Mouse (Mus musculus): ENCODE measurements around the gene Rtn1. TPM values are rescaled to one million over a fixed set of nuclear protein-coding genes. Genes with fewer than 3 reads are reported as not detected.

Gene Rtn1
- polyA plus RNA-seq, 1 experiment from 2014 or later = 3.6 TPM

DNA sequence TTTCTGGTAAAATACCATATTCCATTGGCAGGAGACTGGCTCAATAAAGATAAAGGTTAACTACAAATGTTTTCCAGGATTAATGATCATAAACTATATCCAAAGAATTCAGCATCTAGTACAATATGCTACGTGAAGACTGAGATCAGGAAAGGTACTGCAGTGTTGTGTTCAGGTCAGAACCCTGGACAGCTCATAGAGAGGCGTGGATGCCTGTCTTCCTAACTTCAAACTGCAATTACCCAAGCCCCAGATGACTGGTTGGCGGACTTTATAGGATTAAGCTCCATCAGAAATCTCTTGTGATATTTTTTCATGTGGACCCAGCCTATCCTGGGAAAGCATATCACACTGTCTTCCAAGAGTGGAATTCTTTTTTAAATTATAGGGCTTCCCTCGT lies 13.8 kb upstream of the Rtn1 start:
- no peak overlapping the region for H3K9ac ChIP-seq (ENCODE audit: low read depth, low read length)
- 41% methylated on average over 4 of the region's 4 CpGs for WGBS
- no peak overlapping the region for H3K4me2 ChIP-seq (replicated peaks; ENCODE audit: low read depth, low read length)
- no peak overlapping the region for H3K4me3 ChIP-seq (ENCODE audit: low read length)
- no peak overlapping the region for H3K27ac ChIP-seq (ENCODE audit: low read depth, low read length)
- no peak for ATAC-seq (ENCODE audit: low FRiP score, low TSS enrichment)
- H3K4me1 ChIP-seq (ENCODE audit: control insufficient read depth, insufficient read depth, low read length) = no peaks in the 10 kb centered on the region
- no peaks in the 10 kb centered on the region for H3K9me3 ChIP-seq (ENCODE audit: control insufficient read depth, low read length)
- no peaks in the 10 kb centered on the region for H3K27me3 ChIP-seq (ENCODE audit: control insufficient read depth, insufficient read depth, low read length)
- no peaks in the 10 kb centered on the region for H3K36me3 ChIP-seq (ENCODE audit: control insufficient read depth, insufficient read depth, low read length)

DNA sequence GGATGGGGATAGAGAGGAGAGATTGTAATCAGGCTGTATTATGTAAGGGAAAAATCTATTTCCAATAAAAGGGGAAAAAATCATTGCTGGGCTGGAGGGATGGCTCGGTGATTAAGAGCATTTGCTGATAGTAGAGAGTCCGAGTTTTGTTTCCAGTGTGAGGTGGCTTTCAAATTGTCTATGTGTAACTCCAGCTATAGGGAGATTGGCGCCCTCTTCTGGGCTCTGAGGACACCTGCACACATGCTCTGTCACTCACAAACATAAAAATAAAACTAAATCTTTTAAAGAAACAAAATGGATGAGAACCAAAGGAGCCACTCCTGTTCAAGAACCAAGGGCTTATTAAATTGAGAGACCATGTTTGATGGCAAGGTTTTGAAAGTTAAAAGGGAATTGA lies 8.9 kb upstream of the Rtn1 start:
- ATAC-seq (ENCODE audit: low FRiP score, low TSS enrichment) = no peak
- no peak overlapping the region for H3K4me3 ChIP-seq (ENCODE audit: low read length)
- no peaks in the 10 kb centered on the region for H3K27me3 ChIP-seq (ENCODE audit: control insufficient read depth, insufficient read depth, low read length)
- no peaks in the 10 kb centered on the region for H3K9me3 ChIP-seq (ENCODE audit: control insufficient read depth, low read length)
- no peak overlapping the region for H3K4me2 ChIP-seq (replicated peaks; ENCODE audit: low read depth, low read length)
- 41% methylated on average over 3 of the region's 3 CpGs for WGBS
- no peak overlapping the region for H3K27ac ChIP-seq (ENCODE audit: low read depth, low read length)
- H3K9ac ChIP-seq (ENCODE audit: low read depth, low read length) = no peak overlapping the region
- no peaks in the 10 kb centered on the region for H3K36me3 ChIP-seq (ENCODE audit: control insufficient read depth, insufficient read depth, low read length)
- H3K4me1 ChIP-seq (ENCODE audit: control insufficient read depth, insufficient read depth, low read length) = no peaks in the 10 kb centered on the region

DNA sequence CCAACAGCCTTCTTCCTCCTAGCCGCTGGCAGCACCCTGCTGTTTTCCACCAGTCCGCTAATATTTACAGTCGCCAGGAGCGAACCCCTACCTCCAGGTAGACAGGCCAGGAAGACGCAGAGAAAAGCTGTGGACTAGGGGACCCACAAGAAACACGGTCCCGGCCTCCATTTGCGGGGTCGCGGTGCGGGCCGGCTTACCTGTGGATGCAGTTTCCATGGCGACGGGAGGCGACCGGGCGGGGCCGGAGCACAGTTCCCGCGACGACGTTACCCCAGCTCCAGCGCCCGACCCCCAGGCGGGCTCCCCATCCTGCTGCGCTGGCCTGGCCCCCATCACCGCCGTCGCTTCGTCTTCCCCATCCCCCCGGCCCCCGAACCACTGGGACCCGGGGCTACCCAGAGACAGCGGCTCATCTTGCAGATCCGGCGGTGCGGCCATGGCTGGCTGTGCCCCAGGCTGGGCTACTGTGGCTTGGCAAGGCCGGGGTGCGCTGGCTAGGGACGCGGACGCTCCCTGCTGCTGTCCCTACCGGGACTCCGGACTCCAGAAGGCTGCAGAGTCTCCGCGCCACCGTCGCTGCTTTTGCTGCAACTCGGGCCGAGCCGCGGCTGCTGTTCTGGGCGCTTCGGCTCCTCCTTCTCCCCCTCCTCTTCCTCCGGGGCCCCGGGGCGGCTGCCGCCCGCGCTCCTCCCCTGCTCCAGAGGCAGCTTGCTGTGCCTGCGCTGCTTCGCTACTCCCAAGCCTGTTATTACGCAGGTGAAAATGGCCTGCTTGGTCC lies 553 bp downstream of the Rtn1 start:
- no peaks in the 10 kb centered on the region for H3K9me3 ChIP-seq (ENCODE audit: control insufficient read depth, low read length)
- peak overlapping the region; percentile 54 for H3K4me3 ChIP-seq (ENCODE audit: low read length)
- WGBS = under 1% methylated on average over 61 of the region's 63 CpGs
- H3K36me3 ChIP-seq (ENCODE audit: control insufficient read depth, insufficient read depth, low read length) = no peaks in the 10 kb centered on the region
- peak overlapping the region; percentile 42 for H3K9ac ChIP-seq (ENCODE audit: low read depth, low read length)
- H3K4me1 ChIP-seq (ENCODE audit: control insufficient read depth, insufficient read depth, low read length) = peaks cover 8% of the 10 kb centered on the region; the same call in 1 of the 2 replicates
- H3K27me3 ChIP-seq (ENCODE audit: control insufficient read depth, insufficient read depth, low read length) = peaks cover 24% of the 10 kb centered on the region
- H3K27ac ChIP-seq (ENCODE audit: low read depth, low read length) = no peak overlapping the region
- peak; percentile 91 for ATAC-seq (ENCODE audit: low FRiP score, low TSS enrichment)
- peak overlapping the region; percentile 91 for H3K4me2 ChIP-seq (replicated peaks; ENCODE audit: low read depth, low read length)

DNA sequence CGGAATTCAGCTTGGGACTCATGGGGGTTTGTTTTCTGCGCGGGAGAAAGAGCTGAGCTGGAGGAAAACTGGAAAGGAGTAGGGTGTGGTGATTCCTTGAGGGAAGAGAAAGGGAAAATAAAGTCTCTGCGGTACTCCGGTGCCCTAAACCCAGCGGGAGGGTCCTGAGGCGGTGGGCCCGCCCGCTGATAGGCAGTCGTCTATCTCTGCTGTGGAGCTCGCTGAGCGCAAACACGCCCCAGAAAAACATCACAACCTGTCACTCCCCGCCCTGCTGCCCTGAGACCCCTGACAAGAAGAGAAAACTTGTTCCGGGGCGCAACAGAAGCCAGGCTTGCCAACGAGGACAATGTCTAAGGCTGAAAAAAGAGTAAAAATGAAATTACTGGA lies 1.1 kb downstream of the Rtn1 start:
- ATAC-seq (ENCODE audit: low FRiP score, low TSS enrichment) = no peak
- under 1% methylated on average over 17 of the region's 17 CpGs for WGBS
- peak overlapping the region; percentile 91 for H3K4me2 ChIP-seq (replicated peaks; ENCODE audit: low read depth, low read length)
- no peak overlapping the region for H3K27ac ChIP-seq (ENCODE audit: low read depth, low read length)
- H3K4me3 ChIP-seq (ENCODE audit: low read length) = peak overlapping the region; percentile 54
- H3K4me1 ChIP-seq (ENCODE audit: control insufficient read depth, insufficient read depth, low read length) = peaks cover 8% of the 10 kb centered on the region; the same call in 1 of the 2 replicates
- no peaks in the 10 kb centered on the region for H3K9me3 ChIP-seq (ENCODE audit: control insufficient read depth, low read length)
- no peaks in the 10 kb centered on the region for H3K36me3 ChIP-seq (ENCODE audit: control insufficient read depth, insufficient read depth, low read length)
- H3K9ac ChIP-seq (ENCODE audit: low read depth, low read length) = no peak overlapping the region
- H3K27me3 ChIP-seq (ENCODE audit: control insufficient read depth, insufficient read depth, low read length) = peaks cover 24% of the 10 kb centered on the region

DNA sequence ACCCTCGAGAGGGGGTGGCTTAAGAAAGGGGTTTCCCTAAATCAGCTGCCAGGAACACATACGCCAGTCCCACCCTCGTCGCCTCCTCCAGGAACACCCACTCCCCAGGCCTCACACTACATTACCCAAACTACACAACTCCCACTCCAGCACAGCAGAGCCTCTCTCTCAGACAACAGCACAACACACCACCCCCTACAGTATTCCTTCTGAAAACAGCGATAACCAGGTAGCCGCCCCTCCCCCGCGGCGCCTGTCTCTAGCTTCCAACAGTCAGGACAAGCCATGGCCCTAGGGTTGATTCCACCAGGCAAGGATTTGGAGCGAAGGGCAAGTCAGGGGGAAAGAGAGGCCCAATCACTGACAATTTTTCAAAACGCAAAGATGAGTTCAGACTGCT lies 1.7 kb downstream of the Rtn1 start:
- H3K9ac ChIP-seq (ENCODE audit: low read depth, low read length) = no peak overlapping the region
- 12% methylated on average over 11 of the region's 11 CpGs for WGBS
- H3K9me3 ChIP-seq (ENCODE audit: control insufficient read depth, low read length) = no peaks in the 10 kb centered on the region
- peak overlapping the region; percentile 91 for H3K4me2 ChIP-seq (replicated peaks; ENCODE audit: low read depth, low read length)
- H3K27me3 ChIP-seq (ENCODE audit: control insufficient read depth, insufficient read depth, low read length) = peaks cover 24% of the 10 kb centered on the region
- peaks cover 8% of the 10 kb centered on the region; the same call in 1 of the 2 replicates for H3K4me1 ChIP-seq (ENCODE audit: control insufficient read depth, insufficient read depth, low read length)
- peak overlapping the region; percentile 54 for H3K4me3 ChIP-seq (ENCODE audit: low read length)
- ATAC-seq (ENCODE audit: low FRiP score, low TSS enrichment) = no peak
- no peak overlapping the region for H3K27ac ChIP-seq (ENCODE audit: low read depth, low read length)
- H3K36me3 ChIP-seq (ENCODE audit: control insufficient read depth, insufficient read depth, low read length) = no peaks in the 10 kb centered on the region

DNA sequence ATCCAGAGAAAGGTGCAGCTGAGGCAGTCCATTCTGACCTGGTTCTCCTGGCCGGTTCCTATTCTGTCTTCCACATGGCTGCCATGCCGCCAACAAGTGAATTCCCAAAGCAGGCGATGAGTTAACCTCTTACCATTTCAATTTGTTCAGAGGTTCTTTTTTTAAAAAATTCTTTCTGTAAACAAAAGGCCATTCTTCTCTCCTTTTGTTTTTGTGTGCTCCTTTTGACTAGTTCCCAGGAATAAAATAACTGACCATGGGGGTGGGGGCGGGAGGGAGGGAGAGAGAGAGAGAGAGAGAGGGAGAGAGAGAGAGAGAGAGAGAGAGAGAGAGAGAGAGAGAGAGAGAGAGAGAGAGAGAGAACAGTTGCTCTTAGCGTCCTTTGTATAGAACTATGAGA lies 3.8 kb downstream of the Rtn1 start:
- 73% methylated on average over 5 of the region's 5 CpGs for WGBS
- ATAC-seq (ENCODE audit: low FRiP score, low TSS enrichment) = no peak
- Histone ChIP-seq H3K27ac (ENCODE audit: low read depth, low read length) (no peak overlapping the region), H3K27me3 (ENCODE audit: control insufficient read depth, insufficient read depth, low read length) (peaks cover 24% of the 10 kb centered on the region), H3K4me1 (ENCODE audit: control insufficient read depth, insufficient read depth, low read length) (peaks cover 8% of the 10 kb centered on the region; the same call in 1 of the 2 replicates), H3K4me2 (replicated peaks; ENCODE audit: low read depth, low read length) (no peak overlapping the region), H3K36me3 (ENCODE audit: control insufficient read depth, insufficient read depth, low read length) (no peaks in the 10 kb centered on the region), H3K9me3 (ENCODE audit: control insufficient read depth, low read length) (no peaks in the 10 kb centered on the region), H3K4me3 (ENCODE audit: low read length) (no peak overlapping the region), H3K9ac (ENCODE audit: low read depth, low read length) (no peak overlapping the region)

DNA sequence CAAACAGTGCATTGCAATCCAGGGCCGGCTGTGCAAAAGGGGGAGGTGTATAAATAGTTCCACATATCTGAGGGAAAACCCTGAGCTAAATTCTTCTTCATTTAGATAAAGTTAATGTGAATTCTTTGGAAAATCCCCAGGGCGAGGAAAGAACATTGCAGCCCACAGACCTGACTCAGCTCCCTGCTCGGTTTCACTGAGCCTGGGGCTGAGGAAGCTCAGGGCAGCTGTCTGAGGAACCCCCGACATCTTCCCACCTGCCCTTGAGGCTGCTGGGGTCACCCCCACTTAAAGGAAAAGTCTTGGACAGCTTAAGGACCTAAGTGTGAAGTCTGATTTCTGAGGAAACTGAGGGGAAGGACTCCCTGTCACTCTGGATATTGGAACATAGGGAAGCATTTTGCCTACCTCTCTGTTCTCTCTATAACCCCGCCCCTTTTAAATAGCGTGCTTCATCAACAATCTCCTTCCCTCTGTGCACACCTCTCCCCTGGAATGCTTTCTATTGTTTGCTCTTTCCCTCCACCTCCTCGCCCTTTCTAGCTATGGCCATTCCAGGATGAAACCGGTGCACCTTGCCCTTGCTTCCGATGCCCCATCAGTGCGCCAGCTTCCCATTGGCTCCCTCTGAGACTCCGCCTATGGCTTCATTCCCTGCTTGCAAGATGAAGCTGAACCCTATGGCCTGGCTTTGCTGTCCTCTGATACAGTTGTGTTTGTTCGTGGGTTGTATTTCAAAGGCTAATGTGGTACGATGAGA lies 15.6 kb downstream of the Rtn1 start:
- Histone ChIP-seq H3K36me3 (ENCODE audit: control insufficient read depth, insufficient read depth, low read length) (no peaks in the 10 kb centered on the region), H3K4me3 (ENCODE audit: low read length) (no peak overlapping the region), H3K9me3 (ENCODE audit: control insufficient read depth, low read length) (no peaks in the 10 kb centered on the region), H3K27me3 (ENCODE audit: control insufficient read depth, insufficient read depth, low read length) (no peaks in the 10 kb centered on the region), H3K4me1 (ENCODE audit: control insufficient read depth, insufficient read depth, low read length) (no peaks in the 10 kb centered on the region), H3K9ac (ENCODE audit: low read depth, low read length) (no peak overlapping the region), H3K27ac (ENCODE audit: low read depth, low read length) (no peak overlapping the region), H3K4me2 (replicated peaks; ENCODE audit: low read depth, low read length) (no peak overlapping the region)
- no peak for ATAC-seq (ENCODE audit: low FRiP score, low TSS enrichment)
- WGBS = 59% methylated on average over 13 of the region's 13 CpGs

DNA sequence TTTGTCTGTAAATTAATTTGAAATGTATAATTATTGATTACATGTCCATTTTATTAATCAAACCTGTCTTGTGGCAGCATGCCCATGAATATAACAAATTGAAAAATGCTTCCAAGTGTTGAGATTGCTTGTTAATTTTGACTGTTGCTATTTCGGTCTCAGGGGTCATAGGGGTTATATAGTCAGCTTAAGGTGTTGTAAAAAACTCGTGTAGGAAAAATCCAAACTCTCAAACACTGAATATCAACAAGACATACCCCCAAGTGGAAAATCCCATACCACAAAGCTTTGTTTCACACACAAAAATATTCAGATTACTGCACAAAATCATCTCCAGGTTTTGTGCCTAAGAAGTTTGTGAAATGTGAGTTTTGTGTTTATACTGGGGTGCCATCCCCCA lies 18.5 kb downstream of the Rtn1 start:
- Histone ChIP-seq H3K4me3 (ENCODE audit: low read length) (no peak overlapping the region), H3K4me2 (replicated peaks; ENCODE audit: low read depth, low read length) (no peak overlapping the region), H3K9me3 (ENCODE audit: control insufficient read depth, low read length) (no peaks in the 10 kb centered on the region), H3K27me3 (ENCODE audit: control insufficient read depth, insufficient read depth, low read length) (no peaks in the 10 kb centered on the region), H3K4me1 (ENCODE audit: control insufficient read depth, insufficient read depth, low read length) (no peaks in the 10 kb centered on the region), H3K27ac (ENCODE audit: low read depth, low read length) (no peak overlapping the region), H3K9ac (ENCODE audit: low read depth, low read length) (no peak overlapping the region), H3K36me3 (ENCODE audit: control insufficient read depth, insufficient read depth, low read length) (no peaks in the 10 kb centered on the region)
- 65% methylated on average over 2 of the region's 2 CpGs for WGBS
- ATAC-seq (ENCODE audit: low FRiP score, low TSS enrichment) = no peak
